Mouse (Mus musculus): ENCODE data around the gene Npat. TPM values are rescaled to one million over a fixed set of nuclear protein-coding genes. Genes with fewer than 3 reads are reported as not detected.

Npat gene
- polyA plus RNA-seq (2015; fragmentation: Nextera tagmentation; extraction: Ambion mirVana), result 21.9 and 22.6 TPM in 2 replicates

- H3K36me3 ChIP-seq, result peaks cover 2% of the 10 kb centered on the region; the same call in 1 of the 2 replicates
- peak; percentile 100 for ATAC-seq (ENCODE audit: insufficient number of reproducible peaks, insufficient read depth, low FRiP score, low TSS enrichment, low read depth)
- no peaks in the 10 kb centered on the region for H3K27me3 ChIP-seq
- peaks cover 18% of the 10 kb centered on the region; the same call in 1 of the 2 replicates for H3K4me1 ChIP-seq
- H3K4me3 ChIP-seq, result peak within 1 kb of the TSS; percentile 92
- peak within 1 kb of the TSS; percentile 94 for H3K27ac ChIP-seq
- peak within 1 kb of the TSS; percentile 94 for H3K9ac ChIP-seq
- WGBS, result under 1% methylated on average over 69 of the region's 69 CpGs
- H3K4me2 ChIP-seq, result peak within 1 kb of the TSS; percentile 87
- H3K9me3 ChIP-seq, result no peaks in the 10 kb centered on the region
Measured at GRCm38 (mm10) chr9:53536558-53537320, at the start of gene Npat, which contains the start of gene Atm. Gene Npat, plus strand, starts transcription at chr9:53537047. Gene Atm, minus strand, starts transcription at chr9:53536740.

DNA sequence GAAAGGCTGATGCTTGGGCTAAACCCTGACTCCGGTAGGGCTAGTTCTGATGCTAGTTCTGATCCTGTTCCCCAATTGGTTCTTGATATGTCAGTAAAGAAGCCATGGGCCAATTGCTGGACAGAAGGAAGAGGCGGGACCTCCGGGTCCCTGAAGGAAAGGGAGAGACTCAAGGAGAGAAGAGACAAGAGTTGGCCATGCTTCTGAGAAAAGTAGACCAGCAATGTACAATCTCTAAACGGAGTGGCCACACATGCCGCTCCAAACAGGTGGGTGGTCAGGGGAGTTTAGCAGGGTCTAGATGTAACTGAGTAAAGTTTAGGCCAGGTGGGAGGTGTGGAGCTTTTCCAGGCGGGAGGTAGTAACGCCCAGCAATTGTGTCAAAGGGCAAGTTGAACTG, 28.8 kb upstream of the Npat start:
- ATAC-seq (ENCODE audit: insufficient number of reproducible peaks, insufficient read depth, low FRiP score, low TSS enrichment, low read depth), result no peak
- no peaks in the 10 kb centered on the region for H3K4me1 ChIP-seq
- H3K27me3 ChIP-seq, result no peaks in the 10 kb centered on the region
- 82% methylated on average over 7 of the region's 7 CpGs for WGBS
- no peaks in the 10 kb centered on the region for H3K9me3 ChIP-seq
- peaks cover 21% of the 10 kb centered on the region for H3K36me3 ChIP-seq
- H3K9ac ChIP-seq, result no peak overlapping the region
- no peak overlapping the region for H3K27ac ChIP-seq
- no peak overlapping the region for H3K4me3 ChIP-seq
- no peak overlapping the region for H3K4me2 ChIP-seq

- no peaks in the 10 kb centered on the region for H3K9me3 ChIP-seq
- no peak overlapping the region for H3K4me3 ChIP-seq
- no peak overlapping the region for H3K4me2 ChIP-seq
- no peak overlapping the region for H3K27ac ChIP-seq
- no peaks in the 10 kb centered on the region for H3K4me1 ChIP-seq
- no peaks in the 10 kb centered on the region for H3K27me3 ChIP-seq
- no peak for ATAC-seq (ENCODE audit: insufficient number of reproducible peaks, insufficient read depth, low FRiP score, low TSS enrichment, low read depth)
- no peak overlapping the region for H3K9ac ChIP-seq
- H3K36me3 ChIP-seq, result peaks cover 16% of the 10 kb centered on the region
Measured at GRCm38 (mm10) chr9:53514091-53514490, 22.8 kb upstream of the Npat start.

- Histone ChIP-seq H3K4me3 (no peak overlapping the region), H3K9me3 (no peaks in the 10 kb centered on the region), H3K27ac (no peak overlapping the region), H3K9ac (no peak overlapping the region), H3K27me3 (no peaks in the 10 kb centered on the region), H3K36me3 (peaks cover 18% of the 10 kb centered on the region), H3K4me2 (no peak overlapping the region), H3K4me1 (no peaks in the 10 kb centered on the region)
- ATAC-seq (ENCODE audit: insufficient number of reproducible peaks, insufficient read depth, low FRiP score, low TSS enrichment, low read depth), result no peak
- WGBS, result 76% methylated on average over 9 of the region's 9 CpGs
Measured at GRCm38 (mm10) chr9:53517373-53518009, 19.4 kb upstream of the Npat start.

- Histone ChIP-seq H3K27me3 (no peaks in the 10 kb centered on the region), H3K4me3 (peak overlapping the region; percentile 92), H3K4me1 (peaks cover 18% of the 10 kb centered on the region; the same call in 1 of the 2 replicates), H3K36me3 (peaks cover 11% of the 10 kb centered on the region), H3K9me3 (no peaks in the 10 kb centered on the region), H3K9ac (peak overlapping the region; percentile 94), H3K4me2 (peak overlapping the region; percentile 87), H3K27ac (peak overlapping the region; percentile 92)
- ATAC-seq (ENCODE audit: insufficient number of reproducible peaks, insufficient read depth, low FRiP score, low TSS enrichment, low read depth), result no peak
- WGBS, result 17% methylated on average over 17 of the region's 17 CpGs
Measured at GRCm38 (mm10) chr9:53535416-53536320, 1.2 kb upstream of the Npat start.

DNA sequence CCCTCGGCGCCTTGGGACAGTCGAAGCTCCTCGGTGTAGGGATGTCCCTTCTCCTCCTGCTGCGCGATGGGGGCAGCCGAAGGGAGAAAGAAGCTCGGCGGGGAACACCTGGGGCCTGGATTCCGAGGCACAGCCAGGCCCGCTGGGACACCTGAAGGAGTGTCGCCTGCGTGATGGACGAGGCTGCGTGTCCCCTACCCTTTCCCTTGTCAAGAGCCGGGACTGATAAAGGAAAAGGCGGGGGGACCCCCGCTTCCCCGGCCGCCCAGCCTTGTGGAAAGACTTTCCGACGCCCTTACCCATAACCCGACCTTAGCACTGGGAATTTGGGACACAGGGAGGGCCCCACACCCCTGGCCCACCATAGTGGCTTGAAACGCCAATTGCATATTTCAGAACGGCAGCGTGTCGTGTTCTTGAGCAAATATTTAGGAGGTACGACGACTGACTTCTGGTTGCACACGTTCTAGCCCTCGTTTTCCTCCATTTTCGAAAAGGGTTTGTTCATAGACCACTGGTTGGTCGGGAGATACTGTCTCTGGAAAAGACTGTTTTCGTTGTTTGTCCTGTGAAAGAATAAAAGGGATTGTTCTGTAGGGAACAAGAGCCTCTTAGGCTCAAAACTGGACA, 604 bp downstream of the Npat start:
- peaks cover 18% of the 10 kb centered on the region; the same call in 1 of the 2 replicates for H3K4me1 ChIP-seq
- WGBS, result under 1% methylated on average over 31 of the region's 34 CpGs
- peak overlapping the region; percentile 77 for H3K4me2 ChIP-seq
- peak overlapping the region; percentile 94 for H3K9ac ChIP-seq
- H3K27me3 ChIP-seq, result no peaks in the 10 kb centered on the region
- H3K9me3 ChIP-seq, result no peaks in the 10 kb centered on the region
- H3K4me3 ChIP-seq, result peak overlapping the region; percentile 92
- peak; percentile 12; the same call in 1 of the 2 replicates for ATAC-seq (ENCODE audit: insufficient number of reproducible peaks, insufficient read depth, low FRiP score, low TSS enrichment, low read depth)
- peak overlapping the region; percentile 94 for H3K27ac ChIP-seq
- H3K36me3 ChIP-seq, result peaks cover 2% of the 10 kb centered on the region; the same call in 1 of the 2 replicates

DNA sequence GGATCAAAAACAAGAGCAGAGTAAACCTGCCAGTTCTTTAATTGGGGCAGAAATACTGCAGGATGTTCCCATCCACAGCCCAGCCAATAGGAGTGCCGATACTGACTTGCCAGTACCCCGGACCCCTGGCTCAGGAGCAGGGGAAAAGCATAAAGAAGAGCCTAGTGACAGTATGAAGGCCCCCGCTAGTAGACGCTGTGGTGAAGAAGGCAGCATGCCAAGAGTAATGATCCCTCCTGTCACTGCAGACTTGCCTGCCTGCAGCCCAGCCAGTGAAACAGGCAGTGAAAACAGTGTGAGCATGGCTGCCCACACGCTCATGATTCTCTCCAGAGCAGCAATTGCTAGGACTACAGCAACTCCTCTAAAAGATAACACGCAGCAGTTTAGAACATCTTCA, 33.8 kb downstream of the Npat start:
- no peak overlapping the region for H3K9ac ChIP-seq
- WGBS, result 95% methylated on average over 6 of the region's 6 CpGs
- H3K36me3 ChIP-seq, result peaks cover 69% of the 10 kb centered on the region

DNA sequence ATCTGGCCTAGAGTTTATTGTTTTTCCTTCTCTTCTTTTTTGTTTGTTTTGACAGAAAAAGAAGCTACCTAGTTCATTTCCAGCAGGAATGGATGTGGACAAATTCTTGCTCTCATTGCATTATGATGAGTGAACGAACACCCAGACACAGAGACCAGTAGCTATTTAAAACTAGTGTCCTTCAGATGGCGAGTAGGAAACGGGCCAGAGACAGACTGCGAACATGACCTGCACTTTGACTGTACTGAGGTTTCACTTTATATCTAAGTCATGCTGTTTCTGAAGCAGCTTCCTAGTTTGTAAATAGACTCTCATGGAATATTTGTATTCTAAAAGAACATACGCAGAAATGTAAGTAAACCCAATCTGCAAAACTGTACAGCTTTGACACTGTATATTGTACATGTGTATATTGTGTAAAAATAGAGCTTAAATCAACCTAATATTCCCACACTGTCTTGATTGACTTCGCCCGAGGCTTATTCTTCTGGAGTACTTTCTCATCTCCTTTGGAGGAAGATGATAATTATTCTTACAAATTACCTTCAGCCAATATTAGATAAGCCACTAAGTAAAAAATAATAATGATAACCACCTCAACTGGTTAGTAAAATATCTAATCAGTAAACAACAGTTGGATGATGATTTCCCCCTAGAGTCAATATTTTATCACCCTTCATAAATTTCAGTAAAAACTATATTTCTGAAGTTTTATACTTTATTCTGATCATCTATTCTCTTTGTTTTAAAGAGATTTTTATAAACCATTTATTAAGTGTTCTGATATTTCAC, 35.9 kb downstream of the Npat start:
- Histone ChIP-seq H3K9ac (no peak overlapping the region), H3K36me3 (peaks cover 53% of the 10 kb centered on the region), H3K27ac (no peak overlapping the region), H3K27me3 (no peaks in the 10 kb centered on the region), H3K9me3 (no peaks in the 10 kb centered on the region), H3K4me1 (peaks cover 4% of the 10 kb centered on the region; the same call in 1 of the 2 replicates), H3K4me2 (no peak overlapping the region), H3K4me3 (no peak overlapping the region)
- no peak for ATAC-seq (ENCODE audit: insufficient number of reproducible peaks, insufficient read depth, low FRiP score, low TSS enrichment, low read depth)
- WGBS, result 93% methylated on average over 7 of the region's 7 CpGs

More for the DNA sequence above, 33.8 kb downstream of the Npat start:
- Histone ChIP-seq H3K4me3 (no peak overlapping the region), H3K4me2 (no peak overlapping the region), H3K27ac (no peak overlapping the region), H3K9me3 (no peaks in the 10 kb centered on the region), H3K27me3 (no peaks in the 10 kb centered on the region), H3K4me1 (peaks cover 3% of the 10 kb centered on the region; the same call in 1 of the 2 replicates)
- ATAC-seq (ENCODE audit: insufficient number of reproducible peaks, insufficient read depth, low FRiP score, low TSS enrichment, low read depth), result no peak

GRCm38 (mm10) chr9:53575721-53576120, 38.9 kb downstream of the Npat start:
- no peak overlapping the region for H3K9ac ChIP-seq
- ATAC-seq (ENCODE audit: insufficient number of reproducible peaks, insufficient read depth, low FRiP score, low TSS enrichment, low read depth), result no peak
- WGBS, result 55% methylated on average over 5 of the region's 5 CpGs
- no peak overlapping the region for H3K4me3 ChIP-seq
- H3K27ac ChIP-seq, result peak overlapping the region; percentile 52
- no peaks in the 10 kb centered on the region for H3K9me3 ChIP-seq
- no peak overlapping the region for H3K4me2 ChIP-seq
- H3K27me3 ChIP-seq, result no peaks in the 10 kb centered on the region
- peaks cover 56% of the 10 kb centered on the region for H3K36me3 ChIP-seq
- H3K4me1 ChIP-seq, result peaks cover 4% of the 10 kb centered on the region; the same call in 1 of the 2 replicates

DNA sequence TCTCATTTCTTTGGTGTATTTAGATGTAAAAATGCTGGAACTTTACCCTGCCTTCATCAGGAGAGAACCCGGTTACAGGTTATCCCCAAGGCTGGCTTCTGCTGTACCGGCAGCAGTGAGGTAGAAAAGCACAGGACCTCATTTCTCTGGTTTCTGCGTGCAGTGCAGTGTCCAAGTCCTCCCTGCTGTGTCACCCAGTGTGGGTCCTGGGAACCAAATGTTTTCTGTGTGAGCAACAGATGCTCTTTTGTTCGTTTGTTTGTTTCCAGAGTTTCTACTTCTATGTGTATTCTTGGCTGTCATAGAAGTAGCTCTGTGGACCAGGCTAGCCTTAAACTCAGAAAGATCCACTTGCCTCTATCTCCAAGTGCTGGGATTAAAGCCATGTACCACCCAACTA, 45.0 kb downstream of the Npat start:
- Histone ChIP-seq H3K9me3 (no peaks in the 10 kb centered on the region), H3K4me3 (no peak overlapping the region), H3K27me3 (no peaks in the 10 kb centered on the region), H3K4me2 (no peak overlapping the region), H3K4me1 (no peaks in the 10 kb centered on the region; the same call in 1 of the 2 replicates), H3K27ac (no peak overlapping the region), H3K9ac (no peak overlapping the region), H3K36me3 (peaks cover 73% of the 10 kb centered on the region)
- WGBS, result 81% methylated on average over 4 of the region's 4 CpGs
- no peak for ATAC-seq (ENCODE audit: insufficient number of reproducible peaks, insufficient read depth, low FRiP score, low TSS enrichment, low read depth)
